Mouse (Mus musculus): ENCODE measurements around the gene Gsdma.
"Not testable (repeated sequence)": the region's sequence is repeated elsewhere in the genome, so short reads cannot be mapped to it uniquely, and the experiment has no call there.

The Gsdma gene

GRCm38 (mm10) chr11:98709001-98709741, 45.0 kb downstream of the Gsdma start:
- DNase-seq (ENCODE audit: low read depth, low spot score): no peak

- DNase-seq (ENCODE audit: low read depth, low spot score): no peak
Observed at GRCm38 (mm10) chr11:98710416-98711045, 46.4 kb downstream of the Gsdma start.

- DNase-seq (ENCODE audit: low read depth, low spot score): no peak
Observed at GRCm38 (mm10) chr11:98711046-98711434, 46.9 kb downstream of the Gsdma start.

DNA sequence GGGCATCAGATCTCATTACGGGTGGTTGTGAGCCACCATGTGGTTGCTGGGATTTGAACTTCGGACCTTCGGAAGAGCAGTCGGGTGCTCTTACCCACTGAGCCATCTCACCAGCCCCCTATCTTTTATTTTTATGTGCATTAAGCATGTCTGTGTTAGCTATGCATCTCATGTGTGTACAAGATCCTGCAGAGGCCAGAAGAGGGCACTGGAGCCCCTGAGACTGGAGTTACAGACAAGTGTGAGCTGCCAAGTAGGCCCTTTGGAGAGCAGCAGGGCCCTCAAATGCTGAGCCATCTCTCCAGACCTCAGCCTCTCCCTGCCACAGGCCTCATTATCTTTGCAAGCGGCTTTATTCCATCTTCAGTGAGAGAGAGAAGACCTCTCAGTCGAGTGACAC, 47.9 kb downstream of the Gsdma start:
- not testable (repeated sequence) for DNase-seq (ENCODE audit: low read depth, low spot score)

DNA sequence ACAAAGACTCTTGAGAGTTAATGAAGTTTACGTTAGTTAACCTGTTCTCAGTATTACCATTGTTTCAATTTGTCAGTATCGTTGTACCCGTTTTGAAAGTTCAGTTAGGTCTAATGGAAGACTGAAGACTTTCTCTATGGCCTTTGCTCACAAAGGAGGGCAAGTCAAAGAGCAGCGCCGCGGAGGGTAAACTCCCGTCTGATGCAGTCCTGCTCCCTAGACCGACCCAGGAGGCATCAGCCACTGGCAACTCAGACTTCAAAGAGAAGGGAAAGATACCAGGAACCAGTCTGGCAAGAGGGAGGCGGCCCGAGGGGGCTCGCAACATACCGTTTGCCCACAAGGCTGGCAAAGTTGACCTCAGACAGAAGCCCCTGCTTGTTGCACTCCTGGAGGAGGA, 49.6 kb downstream of the Gsdma start:
- no peak for DNase-seq (ENCODE audit: low read depth, low spot score)

- DNase-seq (ENCODE audit: low read depth, low spot score): no peak
Observed at GRCm38 (mm10) chr11:98715946-98716345, 51.8 kb downstream of the Gsdma start.

GRCm38 (mm10) chr11:98717904-98718303, 53.8 kb downstream of the Gsdma start:
- DNase-seq (ENCODE audit: low read depth, low spot score): no peak

GRCm38 (mm10) chr11:98720756-98721155, 56.6 kb downstream of the Gsdma start:
- DNase-seq (ENCODE audit: low read depth, low spot score): no peak

DNA sequence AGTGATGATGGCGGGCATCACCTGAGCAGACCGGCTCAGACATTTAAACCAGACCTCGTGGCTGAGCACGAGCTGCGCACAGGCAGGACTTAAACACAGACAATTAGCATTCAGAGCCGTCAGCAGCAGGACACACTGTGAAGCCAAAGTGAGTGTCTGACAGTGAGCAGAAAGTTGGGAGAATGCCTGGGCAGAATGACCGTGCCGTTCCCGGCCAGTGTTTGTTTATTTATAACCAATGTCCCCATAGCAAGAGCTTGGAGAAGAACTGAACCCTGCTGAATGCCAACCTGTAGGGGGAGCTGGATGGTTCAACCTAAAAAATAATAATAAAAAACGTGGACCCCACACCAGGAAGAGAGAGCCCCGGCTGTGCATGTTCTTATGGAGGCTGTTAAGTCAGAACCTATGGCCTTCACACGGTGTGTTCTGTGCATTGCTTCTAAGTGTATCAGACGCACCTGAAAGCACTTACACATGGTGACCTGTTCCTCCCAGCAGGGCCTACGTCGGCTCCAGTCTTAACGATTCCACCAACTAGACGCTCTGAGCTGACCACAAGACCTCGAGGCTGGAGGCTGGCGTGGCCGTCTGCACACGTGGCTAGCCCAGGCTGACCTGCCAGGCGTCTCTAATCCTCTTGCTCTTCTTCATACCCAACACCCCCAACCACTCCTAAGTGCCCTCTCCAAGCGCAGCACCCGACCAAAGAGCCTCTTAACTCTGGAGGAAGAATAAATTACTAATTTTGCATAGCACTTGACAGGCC, 57.5 kb downstream of the Gsdma start:
- no peak for DNase-seq (ENCODE audit: low read depth, low spot score)

- no peak for DNase-seq (ENCODE audit: low read depth, low spot score)
Observed at GRCm38 (mm10) chr11:98723098-98723497, 58.9 kb downstream of the Gsdma start.

- no peak for DNase-seq (ENCODE audit: low read depth, low spot score)
Observed at GRCm38 (mm10) chr11:98725926-98726506, 61.9 kb downstream of the Gsdma start.

Data from brain, embryonic 18.5 days (tissue).